Mouse (Mus musculus): Measurements from ENCODE around the gene B3galt4. TPM values are rescaled to one million over a fixed set of nuclear protein-coding genes. Genes with fewer than 3 reads are reported as not detected.
"Not testable (repeated sequence)": the region's sequence is repeated elsewhere in the genome, so short reads cannot be mapped to it uniquely, and the experiment has no call there.

Gene B3galt4
- 2.4 and 2.5 TPM in 2 replicates for polyA plus RNA-seq (2015; fragmentation: Nextera tagmentation; extraction: Ambion mirVana)

GRCm38 (mm10) chr17:33951021-33951946 lies at the start of gene B3galt4:
TSS of gene B3galt4 (minus strand) at chr17:33951488.
- peak within 1 kb of the TSS; percentile 96 for H3K4me2 ChIP-seq
- peak within 1 kb of the TSS; percentile 53 for H3K9ac ChIP-seq
- H3K4me3 ChIP-seq (replicated peaks) = peak within 1 kb of the TSS; percentile 81
- H3K27me3 ChIP-seq = no peaks in the 10 kb centered on the region
- peaks cover 53% of the 10 kb centered on the region for H3K36me3 ChIP-seq (replicated peaks)
- no peaks in the 10 kb centered on the region for H3K9me3 ChIP-seq (replicated peaks)
- WGBS (ENCODE audit: insufficient replicate concordance) = under 1% methylated on average over 45 of the region's 45 CpGs
- peak; percentile 63 for ATAC-seq (ENCODE audit: insufficient read depth)
- peak within 1 kb of the TSS; percentile 90 for H3K27ac ChIP-seq (replicated peaks)
- peaks cover 64% of the 10 kb centered on the region for H3K4me1 ChIP-seq (replicated peaks)

- H3K27ac ChIP-seq (replicated peaks); H3K9ac ChIP-seq; H3K9me3 ChIP-seq (replicated peaks); H3K36me3 ChIP-seq (replicated peaks); ATAC-seq (ENCODE audit: insufficient read depth): not testable (repeated sequence)
- Histone ChIP-seq H3K4me1 (replicated peaks) (peaks cover 19% of the 10 kb centered on the region), H3K4me2 (peak overlapping the region; percentile 97), H3K4me3 (replicated peaks) (peak overlapping the region; percentile 67), H3K27me3 (peaks cover 36% of the 10 kb centered on the region)
- WGBS (ENCODE audit: insufficient replicate concordance) = 55% methylated on average over 2 of the region's 2 CpGs
Measured at GRCm38 (mm10) chr17:34000796-34001195, 49.5 kb upstream of the B3galt4 start.

GRCm38 (mm10) chr17:34000150-34000537 lies 48.9 kb upstream of the B3galt4 start, which contains the start of gene H2-K1:
TSS of gene H2-K1 (minus strand) at chr17:34000347.
- Histone ChIP-seq H3K27ac (replicated peaks) (peak within 1 kb of the TSS; percentile 41; the same call in 1 of the 2 replicates), H3K9ac (peak within 1 kb of the TSS; percentile 59), H3K4me3 (replicated peaks) (peak within 1 kb of the TSS; percentile 67), H3K36me3 (replicated peaks) (peaks cover 11% of the 10 kb centered on the region), H3K27me3 (peaks cover 32% of the 10 kb centered on the region), H3K9me3 (replicated peaks) (no peaks in the 10 kb centered on the region), H3K4me2 (peak within 1 kb of the TSS; percentile 97), H3K4me1 (replicated peaks) (peaks cover 19% of the 10 kb centered on the region)
- ATAC-seq (ENCODE audit: insufficient read depth) = peak; percentile 86
- under 1% methylated on average over 30 of the region's 30 CpGs for WGBS (ENCODE audit: insufficient replicate concordance)

GRCm38 (mm10) chr17:33999341-34000149 lies 48.3 kb upstream of the B3galt4 start:
- peak overlapping the region; percentile 97 for H3K4me2 ChIP-seq
- H3K9me3 ChIP-seq (replicated peaks) = no peaks in the 10 kb centered on the region
- under 1% methylated on average over 87 of the region's 87 CpGs for WGBS (ENCODE audit: insufficient replicate concordance)
- peak overlapping the region; percentile 67 for H3K4me3 ChIP-seq (replicated peaks)
- peaks cover 19% of the 10 kb centered on the region for H3K4me1 ChIP-seq (replicated peaks)
- peaks cover 32% of the 10 kb centered on the region for H3K27me3 ChIP-seq
- H3K9ac ChIP-seq = peak overlapping the region; percentile 59
- H3K36me3 ChIP-seq (replicated peaks) = peaks cover 11% of the 10 kb centered on the region
- ATAC-seq (ENCODE audit: insufficient read depth) = peak; percentile 42
- peak overlapping the region; percentile 41; the same call in 1 of the 2 replicates for H3K27ac ChIP-seq (replicated peaks)

GRCm38 (mm10) chr17:33998697-33999096 lies 47.4 kb upstream of the B3galt4 start:
- WGBS (ENCODE audit: insufficient replicate concordance) = 38% methylated on average over 5 of the region's 5 CpGs
- Histone ChIP-seq H3K36me3 (replicated peaks) (peaks cover 11% of the 10 kb centered on the region), H3K4me1 (replicated peaks) (peaks cover 19% of the 10 kb centered on the region), H3K4me2 (peak overlapping the region; percentile 97), H3K4me3 (replicated peaks) (peak overlapping the region; percentile 67; the same call in 1 of the 2 replicates), H3K27me3 (peaks cover 32% of the 10 kb centered on the region)
- H3K27ac ChIP-seq (replicated peaks); ATAC-seq (ENCODE audit: insufficient read depth); H3K9ac ChIP-seq; H3K9me3 ChIP-seq (replicated peaks): not testable (repeated sequence)

GRCm38 (mm10) chr17:33997025-33997424 lies 45.7 kb upstream of the B3galt4 start:
- H3K9ac ChIP-seq; ATAC-seq (ENCODE audit: insufficient read depth); H3K9me3 ChIP-seq (replicated peaks); H3K4me3 ChIP-seq (replicated peaks); H3K4me2 ChIP-seq; H3K27ac ChIP-seq (replicated peaks): not testable (repeated sequence)
- H3K4me1 ChIP-seq (replicated peaks) = peaks cover 20% of the 10 kb centered on the region
- peaks cover 11% of the 10 kb centered on the region for H3K36me3 ChIP-seq (replicated peaks)
- peaks cover 31% of the 10 kb centered on the region for H3K27me3 ChIP-seq
- WGBS (ENCODE audit: insufficient replicate concordance) = 76% methylated on average over 2 of the region's 2 CpGs

- no peak overlapping the region for H3K4me3 ChIP-seq (replicated peaks)
- no peak overlapping the region for H3K4me2 ChIP-seq
- peaks cover 22% of the 10 kb centered on the region for H3K4me1 ChIP-seq (replicated peaks)
- WGBS (ENCODE audit: insufficient replicate concordance) = 47% methylated on average over 3 of the region's 3 CpGs
- ATAC-seq (ENCODE audit: insufficient read depth) = no peak
- H3K27ac ChIP-seq (replicated peaks) = no peak overlapping the region
- H3K9ac ChIP-seq = no peak overlapping the region
- peaks cover 18% of the 10 kb centered on the region for H3K27me3 ChIP-seq
- H3K9me3 ChIP-seq (replicated peaks) = no peaks in the 10 kb centered on the region
- H3K36me3 ChIP-seq (replicated peaks) = peaks cover 11% of the 10 kb centered on the region
Measured at GRCm38 (mm10) chr17:33995651-33996050, 44.4 kb upstream of the B3galt4 start.

GRCm38 (mm10) chr17:33994959-33995358 lies 43.7 kb upstream of the B3galt4 start:
- no peak overlapping the region for H3K4me3 ChIP-seq (replicated peaks)
- no peak for ATAC-seq (ENCODE audit: insufficient read depth)
- H3K4me1 ChIP-seq (replicated peaks) = peaks cover 15% of the 10 kb centered on the region
- peaks cover 12% of the 10 kb centered on the region for H3K27me3 ChIP-seq
- no peak overlapping the region for H3K27ac ChIP-seq (replicated peaks)
- WGBS (ENCODE audit: insufficient replicate concordance) = 69% methylated on average over 8 of the region's 8 CpGs
- H3K36me3 ChIP-seq (replicated peaks) = peaks cover 11% of the 10 kb centered on the region
- H3K9ac ChIP-seq = no peak overlapping the region
- no peak overlapping the region for H3K4me2 ChIP-seq
- H3K9me3 ChIP-seq (replicated peaks) = no peaks in the 10 kb centered on the region

- H3K4me1 ChIP-seq (replicated peaks) = peaks cover 3% of the 10 kb centered on the region; the same call in 1 of the 2 replicates
- H3K9me3 ChIP-seq (replicated peaks) = no peaks in the 10 kb centered on the region
- 28% methylated on average over 10 of the region's 10 CpGs for WGBS (ENCODE audit: insufficient replicate concordance)
- peaks cover 11% of the 10 kb centered on the region for H3K36me3 ChIP-seq (replicated peaks)
- H3K27me3 ChIP-seq = peaks cover 19% of the 10 kb centered on the region
- no peak for ATAC-seq (ENCODE audit: insufficient read depth)
- H3K4me2 ChIP-seq = no peak overlapping the region
- no peak overlapping the region for H3K27ac ChIP-seq (replicated peaks)
- no peak overlapping the region for H3K9ac ChIP-seq
- H3K4me3 ChIP-seq (replicated peaks) = no peak overlapping the region
Measured at GRCm38 (mm10) chr17:33991788-33992664, 40.7 kb upstream of the B3galt4 start.

GRCm38 (mm10) chr17:33982136-33982535 lies 30.8 kb upstream of the B3galt4 start:
- H3K36me3 ChIP-seq (replicated peaks); H3K27ac ChIP-seq (replicated peaks); ATAC-seq (ENCODE audit: insufficient read depth); H3K9me3 ChIP-seq (replicated peaks); H3K9ac ChIP-seq: not testable (repeated sequence)
- 2% methylated on average over 8 of the region's 8 CpGs for WGBS (ENCODE audit: insufficient replicate concordance)
- Histone ChIP-seq H3K4me2 (peak overlapping the region; percentile 84), H3K27me3 (peaks cover 29% of the 10 kb centered on the region), H3K4me1 (replicated peaks) (peaks cover 43% of the 10 kb centered on the region), H3K4me3 (replicated peaks) (peak overlapping the region; percentile 64; the same call in 1 of the 2 replicates)

Data from liver, embryonic 15.5 days (tissue).